Mouse (Mus musculus) spleen, postnatal 10 days (tissue): ENCODE measurements around the gene Prex1.

ENCODE experiments used
- DNase-seq, 2 experiments: peaks; one replicate each; pipeline ENCODE4 v3.0.0; 2021 to 2022; ENCODE audit warnings: low spot score in 2 of 2

The Prex1 gene

GRCm38 (mm10) chr2:166713690-166714426 is at the start of gene Prex1:
Gene Prex1, minus strand, starts transcription at chr2:166713832.
- DNase-seq: peak; percentile 99 to 100

- DNase-seq: no peak
These were observed 44.3 kb upstream of the Prex1 start for GRCm38 (mm10) chr2:166757969-166758368.

GRCm38 (mm10) chr2:166754760-166755159 is 41.1 kb upstream of the Prex1 start:
- DNase-seq: no peak

- DNase-seq: no peak
These were observed 40.6 kb upstream of the Prex1 start for GRCm38 (mm10) chr2:166754194-166754593.

- no peak for DNase-seq
These were observed 37.1 kb upstream of the Prex1 start for GRCm38 (mm10) chr2:166750620-166751191.

- DNase-seq: peak; percentile 29 to 68
These were observed 32.8 kb upstream of the Prex1 start for GRCm38 (mm10) chr2:166746261-166746913.

GRCm38 (mm10) chr2:166745849-166746248 is 32.2 kb upstream of the Prex1 start:
- DNase-seq: peak in 1 of 2 experiments; percentile 60

GRCm38 (mm10) chr2:166744433-166744832 is 30.8 kb upstream of the Prex1 start:
- DNase-seq: no peak

GRCm38 (mm10) chr2:166743504-166743903 is 29.9 kb upstream of the Prex1 start:
- no peak for DNase-seq

GRCm38 (mm10) chr2:166741445-166741844 is 27.8 kb upstream of the Prex1 start:
- DNase-seq: no peak

- DNase-seq: no peak
These were observed 26.8 kb upstream of the Prex1 start for GRCm38 (mm10) chr2:166740396-166740795.

- no peak for DNase-seq
These were observed 23.7 kb upstream of the Prex1 start for GRCm38 (mm10) chr2:166737307-166737706.

GRCm38 (mm10) chr2:166735469-166736001 is 21.9 kb upstream of the Prex1 start:
- DNase-seq: no peak

- DNase-seq: no peak
These were observed 19.2 kb upstream of the Prex1 start for GRCm38 (mm10) chr2:166732860-166733259.

GRCm38 (mm10) chr2:166732146-166732545 is 18.5 kb upstream of the Prex1 start:
- no peak for DNase-seq

- DNase-seq: peak in 1 of 2 experiments; percentile 31
These were observed 17.7 kb upstream of the Prex1 start for GRCm38 (mm10) chr2:166731102-166731883.

GRCm38 (mm10) chr2:166730567-166730915 is 16.9 kb upstream of the Prex1 start:
- no peak for DNase-seq

- DNase-seq: no peak
These were observed 16.3 kb upstream of the Prex1 start for GRCm38 (mm10) chr2:166729656-166730566.

- DNase-seq: no peak
These were observed 15.4 kb upstream of the Prex1 start for GRCm38 (mm10) chr2:166729045-166729444.

GRCm38 (mm10) chr2:166728261-166728680 is 14.6 kb upstream of the Prex1 start:
- no peak for DNase-seq

- no peak for DNase-seq
These were observed 14.2 kb upstream of the Prex1 start for GRCm38 (mm10) chr2:166727790-166728189.
